Mouse (Mus musculus): ENCODE measurements around the gene Mfsd6. TPM values are rescaled to one million over a fixed set of nuclear protein-coding genes. Genes with fewer than 3 reads are reported as not detected.

Mfsd6 gene
- total and polyA plus RNA-seq, 3 experiments = 2.9 to 6.4 TPM; not detected in 1

GRCm38 (mm10) chr1:52763894-52764809, 36.9 kb upstream of the Mfsd6 start:
- no peaks in the 10 kb centered on the region; a peak in 1 of 4 replicates for H3K4me1 ChIP-seq (ENCODE audit: control insufficient read depth in 1 of 2, insufficient read depth in 2 of 2, low read length in 2 of 2)
- peak overlapping the region; percentile 43 for H3K9ac ChIP-seq (ENCODE audit: control insufficient read depth, low read depth, low read length, poor library complexity, severe bottlenecking)
- DNase-seq (ENCODE audit: low read depth, low spot score) = peak; percentile 41
- H3K27me3 ChIP-seq (ENCODE audit: control insufficient read depth in 1 of 2, insufficient read depth in 2 of 2, low read length in 2 of 2) = no peaks in the 10 kb centered on the region
- no peak for TF ChIP-seq CHD1 (IDR thresholded peaks at IDR 0.05; ENCODE audit: low read depth, low read length)
- TF ChIP-seq ZKSCAN1 (IDR thresholded peaks at IDR 0.05; ENCODE audit: low read depth, low read length) = no peak
- TF ChIP-seq UBTF (IDR thresholded peaks at IDR 0.05; ENCODE audit: borderline replicate concordance, insufficient read depth, low read depth, low read length) = no peak
- TF ChIP-seq JUND (IDR thresholded peaks at IDR 0.05; ENCODE audit: low read depth, low read length) = no peak
- TF ChIP-seq E2F4 (IDR thresholded peaks at IDR 0.05; ENCODE audit: borderline replicate concordance, low read depth, low read length) = no peak
- no peak for TF ChIP-seq BHLHE40 (IDR thresholded peaks at IDR 0.05; ENCODE audit: borderline replicate concordance, low read depth, low read length)
- no peak for TF ChIP-seq RCOR1 (IDR thresholded peaks at IDR 0.05; ENCODE audit: low read depth, low read length)
- H3K79me2 ChIP-seq (ENCODE audit: control insufficient read depth, insufficient read depth, low read length, poor library complexity) = no peaks in the 10 kb centered on the region
- H3K36me3 ChIP-seq (ENCODE audit: control insufficient read depth in 1 of 2, insufficient read depth in 2 of 2, low read length in 2 of 2) = peaks cover 0 to 2% of the 10 kb centered on the region in 2 experiments; a peak in 2 of 4 replicates
- H3K27ac ChIP-seq (ENCODE audit: control insufficient read depth, low read depth, low read length) = no peak overlapping the region
- no peaks in the 10 kb centered on the region for H3K9me3 ChIP-seq (replicated peaks; ENCODE audit: insufficient read depth, low read length)
- peak overlapping the region; percentile 40 to 58 for H3K4me3 ChIP-seq (ENCODE audit: control insufficient read depth in 1 of 2, insufficient read depth in 1 of 2, low read depth in 2 of 2, low read length in 2 of 2)

- no peaks in the 10 kb centered on the region for H3K9me3 ChIP-seq (replicated peaks; ENCODE audit: insufficient read depth, low read length)
- H3K27ac ChIP-seq (ENCODE audit: control insufficient read depth, low read depth, low read length) = no peak overlapping the region
- no peak for DNase-seq (ENCODE audit: low read depth, low spot score)
- H3K36me3 ChIP-seq (ENCODE audit: control insufficient read depth in 1 of 2, insufficient read depth in 2 of 2, low read length in 2 of 2) = peaks cover 0 to 5% of the 10 kb centered on the region in 2 experiments; a peak in 2 of 4 replicates
- H3K4me1 ChIP-seq (ENCODE audit: control insufficient read depth in 1 of 2, insufficient read depth in 2 of 2, low read length in 2 of 2) = peaks cover 2 to 3% of the 10 kb centered on the region in 2 experiments; a peak in 3 of 4 replicates
- no peak overlapping the region for H3K9ac ChIP-seq (ENCODE audit: control insufficient read depth, low read depth, low read length, poor library complexity, severe bottlenecking)
- TF ChIP-seq BHLHE40 (IDR thresholded peaks at IDR 0.05; ENCODE audit: borderline replicate concordance, low read depth, low read length) (no peak), MAZ (IDR thresholded peaks at IDR 0.05; ENCODE audit: low read depth, low read length) (no peak), POLR2AphosphoS5 (IDR thresholded peaks at IDR 0.05; ENCODE audit: borderline replicate concordance, low read depth, low read length) (no peak), POLR2A (IDR thresholded peaks at IDR 0.05; ENCODE audit: control insufficient read depth in 1 of 2, insufficient read depth in 1 of 2, low read depth in 1 of 2, low read length in 2 of 2, poor library complexity in 1 of 2) (no peak), ELF1 (IDR thresholded peaks at IDR 0.05; ENCODE audit: low read depth, low read length) (no peak), RCOR1 (IDR thresholded peaks at IDR 0.05; ENCODE audit: low read depth, low read length) (no peak), MXI1 (IDR thresholded peaks at IDR 0.05; ENCODE audit: low read depth, low read length) (no peak), MAFK (IDR thresholded peaks at IDR 0.05; ENCODE audit: borderline replicate concordance, low read depth, low read length) (no peak), ZC3H11A (IDR thresholded peaks at IDR 0.05; ENCODE audit: low read depth, low read length) (no peak), USF2 (IDR thresholded peaks at IDR 0.05; ENCODE audit: borderline replicate concordance in 1 of 2, insufficient read depth in 1 of 2, low read depth in 1 of 2, low read length in 2 of 2) (no peak), POLR2AphosphoS2 (IDR thresholded peaks at IDR 0.05; ENCODE audit: low read length) (no peak), GABPA (IDR thresholded peaks at IDR 0.05; ENCODE audit: low read depth, low read length) (no peak), GATA1 (IDR thresholded peaks at IDR 0.05; ENCODE audit: low read depth, low read length) (no peak), RAD21 (IDR thresholded peaks at IDR 0.05; ENCODE audit: low read depth, low read length) (no peak), MYC (IDR thresholded peaks at IDR 0.05; ENCODE audit: low read depth, low read length) (no peak), MAX (IDR thresholded peaks at IDR 0.05; ENCODE audit: low read length) (no peak), MYB (IDR thresholded peaks at IDR 0.05; ENCODE audit: low read depth, low read length) (no peak), ETS1 (IDR thresholded peaks at IDR 0.05; ENCODE audit: low read depth, low read length) (no peak)
- no peaks in the 10 kb centered on the region for H3K27me3 ChIP-seq (ENCODE audit: control insufficient read depth in 1 of 2, insufficient read depth in 2 of 2, low read length in 2 of 2)
- no peaks in the 10 kb centered on the region for H3K79me2 ChIP-seq (ENCODE audit: control insufficient read depth, insufficient read depth, low read length, poor library complexity)
- H3K4me3 ChIP-seq (ENCODE audit: control insufficient read depth in 1 of 2, insufficient read depth in 1 of 2, low read depth in 2 of 2, low read length in 2 of 2) = no peak overlapping the region
Observed at GRCm38 (mm10) chr1:52758174-52758573, 30.9 kb upstream of the Mfsd6 start.
